ENCODE assay signal across 24 mouse cellular contexts in the genomic region with DNA sequence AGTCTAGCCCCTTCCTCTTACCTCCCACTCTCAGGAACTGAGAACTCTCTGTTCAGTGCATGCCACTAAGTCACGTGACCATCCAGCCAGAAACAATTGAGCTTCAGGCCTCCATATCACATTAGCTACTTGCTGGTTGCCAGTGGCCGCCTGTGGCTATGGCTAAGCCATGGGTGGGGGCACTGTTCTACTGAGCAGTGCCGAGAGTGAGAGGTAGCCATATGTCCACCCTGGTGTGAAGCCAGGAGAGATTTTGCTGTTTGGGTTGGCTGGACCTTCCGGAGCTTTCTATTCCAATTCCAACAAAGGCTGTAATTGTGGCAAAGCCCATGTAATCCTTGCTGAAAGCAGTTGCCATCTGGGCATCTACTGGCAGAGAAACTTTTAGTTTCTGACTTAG.
DNase-seq lines count a peak whose midpoint lies in the region; ATAC-seq and TF ChIP-seq lines count a peak whose summit lies in the region.
"Had no signal": no experiment of that assay in that cellular context is flagged by ENCODE, and none has a peak within 500 bp of the region (broad histone marks: within the 10 kb centered on the region; RNA-seq: fewer than 3 reads in every experiment).

No protein-coding gene starts in this region.

- no peak overlapping the region for H3K4me3 ChIP-seq in forebrain, embryonic 12.5 days (replicated peaks)
- H3K4me3 ChIP-seq in forebrain, embryonic 10.5 days: no peak overlapping the region
- no peak overlapping the region for H3K4me3 ChIP-seq in midbrain, postnatal 0 days (ENCODE audit: low read depth, low read length)
- H3K4me3 ChIP-seq in midbrain, embryonic 15.5 days: no peak overlapping the region
- H3K4me3 ChIP-seq: forebrain, embryonic 13.5 days; limb, embryonic 15.5 days; myocyte had no signal

- no peaks in the 10 kb centered on the region for H3K9me3 ChIP-seq in forebrain, embryonic 12.5 days
- no peaks in the 10 kb centered on the region for H3K9me3 ChIP-seq in forebrain, embryonic 10.5 days
- H3K9me3 ChIP-seq in midbrain, postnatal 0 days (ENCODE audit: low read length): no peaks in the 10 kb centered on the region
- no peaks in the 10 kb centered on the region for H3K9me3 ChIP-seq in midbrain, embryonic 15.5 days
- H3K9me3 ChIP-seq: forebrain, embryonic 13.5 days; limb, embryonic 15.5 days had no signal

- intact Hi-C loops in gastrocnemius, postnatal 36 days (cut with DNase I): no loop called here

- 72% methylated on average over 4 of the region's 4 CpGs for WGBS in forebrain, embryonic 12.5 days
- WGBS in forebrain, embryonic 10.5 days: 77% methylated on average over 4 of the region's 4 CpGs
- 68% methylated on average over 4 of the region's 4 CpGs for WGBS in midbrain, postnatal 0 days
- WGBS in midbrain, embryonic 15.5 days: 67% methylated on average over 4 of the region's 4 CpGs

- no peak for TF ChIP-seq CTCF in midbrain, postnatal 0 days (IDR thresholded peaks at IDR 0.05)

- no peak for DNase-seq in forebrain, embryonic 10.5 days (ENCODE audit: extremely low spot score, low spot score)
- peak; percentile 28 for DNase-seq in midbrain, postnatal 0 days (ENCODE audit: low spot score)
- peak; percentile 95 for DNase-seq in cerebellum, adult 9-10 months
- no peak for DNase-seq in T-cell, adult 2 months (ENCODE audit: low spot score)
- no peak for DNase-seq in ovary, postnatal 10 days (ENCODE audit: low spot score)
- no peak for DNase-seq in gastrocnemius, postnatal 36 days
- DNase-seq: adrenal gland, postnatal 36 days; gastrocnemius, postnatal 10 days; heart, adult 11 months; kidney, adult 11 months; kidney, postnatal 4 days; layer of hippocampus, adult 9-11 months; lung, embryonic 14.5 days; lung, postnatal 36 days; midbrain, embryonic 14.5 days; thymus, adult 18-20 months; thymus, postnatal 4 days had no signal

- peak; percentile 23; the same call in 1 of the 2 replicates for ATAC-seq in forebrain, embryonic 12.5 days (ENCODE audit: low FRiP score)
- no peak for ATAC-seq in midbrain, postnatal 0 days (ENCODE audit: low FRiP score)
- ATAC-seq in midbrain, embryonic 15.5 days (replicated peaks): no peak
- ATAC-seq: forebrain, embryonic 13.5 days had no signal

- H3K4me2 ChIP-seq in forebrain, embryonic 12.5 days: no peak overlapping the region
- H3K4me2 ChIP-seq in midbrain, postnatal 0 days (ENCODE audit: low read depth, low read length, poor library complexity, severe bottlenecking): no peak overlapping the region
- no peak overlapping the region for H3K4me2 ChIP-seq in midbrain, embryonic 15.5 days
- H3K4me2 ChIP-seq: forebrain, embryonic 13.5 days; heart, embryonic 11.5 days; limb, embryonic 15.5 days; lung, embryonic 14.5 days had no signal

- no peaks in the 10 kb centered on the region for H3K27me3 ChIP-seq in forebrain, embryonic 12.5 days
- H3K27me3 ChIP-seq in forebrain, embryonic 10.5 days (ENCODE audit: poor library complexity, severe bottlenecking): no peaks in the 10 kb centered on the region
- no peaks in the 10 kb centered on the region for H3K27me3 ChIP-seq in midbrain, postnatal 0 days (ENCODE audit: insufficient read depth, low read length)
- H3K27me3 ChIP-seq in midbrain, embryonic 15.5 days (replicated peaks): no peaks in the 10 kb centered on the region
- H3K27me3 ChIP-seq: forebrain, embryonic 13.5 days; limb, embryonic 15.5 days had no signal

- no peak overlapping the region for H3K9ac ChIP-seq in forebrain, embryonic 12.5 days
- no peak overlapping the region for H3K9ac ChIP-seq in midbrain, postnatal 0 days (replicated peaks; ENCODE audit: low read length, poor library complexity, severe bottlenecking)
- no peak overlapping the region for H3K9ac ChIP-seq in midbrain, embryonic 15.5 days
- H3K9ac ChIP-seq: forebrain, embryonic 13.5 days; limb, embryonic 15.5 days; liver, embryonic 14.5 days; lung, embryonic 14.5 days had no signal

- no peaks in the 10 kb centered on the region; the same call in 1 of the 2 replicates for H3K4me1 ChIP-seq in forebrain, embryonic 12.5 days
- H3K4me1 ChIP-seq in forebrain, embryonic 10.5 days: no peaks in the 10 kb centered on the region
- H3K4me1 ChIP-seq in midbrain, postnatal 0 days (ENCODE audit: insufficient read depth, low read length): no peaks in the 10 kb centered on the region
- 0 out of 2 replicates have a peak, but pooled peaks cover 5% of the 10 kb centered on the region for H3K4me1 ChIP-seq in midbrain, embryonic 15.5 days
- H3K4me1 ChIP-seq: forebrain, embryonic 13.5 days; limb, embryonic 15.5 days had no signal

- no peaks in the 10 kb centered on the region for H3K36me3 ChIP-seq in forebrain, embryonic 12.5 days (replicated peaks)
- H3K36me3 ChIP-seq in forebrain, embryonic 10.5 days (replicated peaks): no peaks in the 10 kb centered on the region
- H3K36me3 ChIP-seq in midbrain, postnatal 0 days (ENCODE audit: insufficient read depth, low read length): peaks cover 19% of the 10 kb centered on the region
- H3K36me3 ChIP-seq in midbrain, embryonic 15.5 days (replicated peaks): peaks cover 5% of the 10 kb centered on the region; the same call in 1 of the 2 replicates
- H3K36me3 ChIP-seq: limb, embryonic 15.5 days had no signal

- H3K27ac ChIP-seq in forebrain, embryonic 12.5 days: no peak overlapping the region
- H3K27ac ChIP-seq in forebrain, embryonic 10.5 days: no peak overlapping the region
- no peak overlapping the region for H3K27ac ChIP-seq in midbrain, postnatal 0 days (ENCODE audit: low read depth, low read length)
- no peak overlapping the region for H3K27ac ChIP-seq in midbrain, embryonic 15.5 days
- H3K27ac ChIP-seq: forebrain, embryonic 13.5 days; limb, embryonic 15.5 days; liver, embryonic 14.5 days had no signal

Comparison
In these comparisons a context has a peak if more than half of its experiments do, and no peak if none do; other contexts are left out.
1. DNase-seq: peak in midbrain, postnatal 0 days (single experiment) and cerebellum, adult 9-10 months (single experiment); none in forebrain, embryonic 10.5 days (single experiment), T-cell, adult 2 months (single experiment), ovary, postnatal 10 days (single experiment) and gastrocnemius, postnatal 36 days (0 of 2).